Mouse (Mus musculus) kidney, adult 9 months (tissue): Measurements from ENCODE around the gene B3gnt8.

Source experiments
- DNase-seq: peaks from one replicate; pipeline ENCODE4 v3.0.0; 2022

The B3gnt8 gene

GRCm38 (mm10) chr7:25626509-25627430 is at the start of gene B3gnt8:
TSS of gene B3gnt8 (plus strand) at chr7:25626654.
- DNase-seq = no peak

DNA sequence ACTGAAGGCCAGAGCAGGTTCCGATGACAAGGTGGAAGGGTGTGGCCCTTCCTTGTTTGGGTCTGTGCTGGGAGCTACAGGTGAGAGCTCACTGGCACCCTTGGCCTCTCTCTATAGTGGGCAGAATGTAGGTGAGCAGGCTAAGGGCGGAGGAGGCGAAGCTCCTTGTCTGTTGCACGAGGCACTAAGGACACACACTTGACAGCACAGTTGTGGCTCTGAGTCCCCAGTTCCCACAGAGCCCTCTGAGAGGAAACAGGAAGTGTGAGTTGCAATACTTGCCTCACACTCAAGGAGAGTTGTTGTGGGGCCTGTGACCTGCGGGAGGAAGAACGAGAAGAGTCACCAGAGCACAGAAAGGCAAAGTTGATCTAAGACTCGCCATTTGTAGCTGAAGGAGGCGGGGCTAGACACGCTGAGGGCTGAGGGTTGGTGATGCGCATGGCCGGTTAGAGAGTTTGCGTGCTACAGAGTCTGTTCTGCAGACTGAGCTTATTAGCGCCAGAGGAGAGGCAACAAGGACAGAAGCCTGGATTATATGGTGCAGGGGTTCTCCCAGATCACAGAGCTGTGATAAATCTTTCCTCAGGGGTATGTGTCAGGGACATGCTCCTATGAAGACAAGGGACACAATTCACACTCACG is 49.5 kb upstream of the B3gnt8 start:
- peak; percentile 55 for DNase-seq

DNA sequence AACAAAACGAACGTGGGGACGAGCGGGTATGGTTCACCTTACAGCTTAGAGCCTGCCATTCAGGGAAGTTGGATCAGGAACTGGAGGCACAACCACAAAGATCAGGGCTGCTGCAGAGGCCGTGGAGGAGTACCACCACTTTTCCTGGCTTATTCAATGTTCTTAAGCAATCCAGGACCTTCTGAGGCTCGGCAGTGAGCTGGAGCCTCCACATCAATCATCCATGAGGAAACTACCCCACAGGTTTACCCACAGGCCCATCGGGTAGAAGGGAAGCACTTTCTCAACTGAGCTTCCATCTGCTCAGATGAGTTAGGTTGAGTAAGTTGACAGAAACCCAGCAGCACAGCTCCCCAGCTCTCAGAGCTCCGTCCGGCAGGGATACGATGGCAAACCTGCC is 47.0 kb upstream of the B3gnt8 start:
- no peak for DNase-seq

GRCm38 (mm10) chr7:25582301-25582810 is 44.1 kb upstream of the B3gnt8 start:
- no peak for DNase-seq

- no peak for DNase-seq
Measured at GRCm38 (mm10) chr7:25584651-25585050, 41.8 kb upstream of the B3gnt8 start.

GRCm38 (mm10) chr7:25585351-25586204 is 40.9 kb upstream of the B3gnt8 start:
- DNase-seq = no peak

DNA sequence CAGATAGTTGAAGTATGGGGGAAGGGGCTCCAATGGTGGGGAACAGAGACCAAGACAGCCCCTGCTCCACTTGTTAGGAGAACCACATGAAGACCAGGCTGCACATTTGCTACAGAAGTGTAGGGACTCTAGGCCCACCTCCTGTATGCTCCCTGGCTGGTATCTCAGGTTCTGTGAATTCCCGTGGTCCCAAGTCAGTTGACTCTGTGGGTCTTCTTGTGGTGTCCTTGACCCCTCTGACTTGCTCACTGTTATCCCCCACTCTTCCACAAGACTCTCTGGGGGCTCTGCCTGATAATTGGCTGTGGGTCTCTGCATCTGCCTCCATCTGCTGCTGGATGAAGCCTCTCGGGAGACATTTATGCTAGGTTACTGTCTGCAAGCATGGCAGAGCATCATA is 35.2 kb upstream of the B3gnt8 start:
- no peak for DNase-seq

DNA sequence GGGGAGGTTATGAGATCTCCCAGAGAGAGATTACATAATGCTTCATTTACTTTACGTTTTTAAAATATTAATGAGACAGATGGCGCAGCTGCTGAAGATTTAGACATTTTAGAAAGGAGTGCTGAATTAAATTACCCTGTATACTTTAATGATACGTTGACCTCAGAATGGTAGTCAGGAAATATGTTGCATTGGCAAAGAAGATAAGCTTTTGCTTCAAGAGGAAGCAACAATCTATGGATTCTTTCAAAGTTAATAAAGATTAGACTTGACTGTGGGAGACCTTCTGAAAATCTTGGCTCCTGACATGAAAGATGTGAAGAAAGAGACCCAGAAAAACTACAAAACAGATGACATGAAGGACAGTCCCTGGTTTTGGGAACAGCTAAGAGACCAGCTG is 32.6 kb upstream of the B3gnt8 start:
- no peak for DNase-seq

DNA sequence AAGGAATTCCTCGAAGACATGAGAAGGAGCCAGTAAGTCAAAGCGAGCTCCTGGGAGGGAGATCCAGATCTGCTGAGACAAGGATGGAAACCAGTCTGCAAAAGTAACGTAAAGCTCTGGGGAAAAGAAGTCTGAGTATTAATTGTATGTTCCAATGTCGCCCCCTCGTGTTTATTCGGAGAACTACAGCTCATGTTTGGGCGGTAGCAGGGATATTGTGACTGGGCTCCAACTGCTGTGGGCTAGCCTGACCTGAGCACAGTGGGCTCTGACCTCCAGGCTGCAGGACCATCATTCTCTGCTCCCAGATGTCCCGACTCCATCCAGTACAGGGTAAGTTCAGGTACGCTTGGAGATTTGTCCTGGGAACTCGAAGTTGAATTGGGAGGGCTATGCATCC is 26.8 kb upstream of the B3gnt8 start:
- peak; percentile 85 for DNase-seq

GRCm38 (mm10) chr7:25600666-25601065 is 25.8 kb upstream of the B3gnt8 start:
- no peak for DNase-seq

- DNase-seq = no peak
Measured at GRCm38 (mm10) chr7:25601346-25601745, 25.1 kb upstream of the B3gnt8 start.

DNA sequence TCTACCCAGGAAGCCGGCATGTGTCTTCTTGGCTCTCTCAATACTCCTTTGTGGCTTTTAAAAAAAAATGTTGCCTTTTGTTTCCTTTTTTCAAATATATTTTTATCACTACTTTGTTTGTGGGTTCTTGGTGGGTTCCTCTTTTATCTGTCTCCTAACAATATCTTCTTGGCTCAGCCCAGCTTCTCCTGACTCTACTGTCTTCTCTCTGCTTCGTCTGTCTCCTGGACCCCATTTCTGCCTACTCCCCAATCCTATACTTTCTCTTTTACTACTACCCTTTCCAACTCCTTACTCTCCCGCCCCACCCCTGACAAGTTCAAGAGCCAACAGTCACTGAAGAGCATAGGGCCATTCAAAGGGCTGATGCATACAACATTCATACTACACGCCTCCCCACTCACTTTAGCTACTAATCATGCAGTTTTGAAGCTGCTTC is 19.8 kb upstream of the B3gnt8 start:
- DNase-seq = no peak

- DNase-seq = peak; percentile 93
Measured at GRCm38 (mm10) chr7:25607196-25607595, 19.3 kb upstream of the B3gnt8 start.

- no peak for DNase-seq
Measured at GRCm38 (mm10) chr7:25610056-25610455, 16.4 kb upstream of the B3gnt8 start.

DNA sequence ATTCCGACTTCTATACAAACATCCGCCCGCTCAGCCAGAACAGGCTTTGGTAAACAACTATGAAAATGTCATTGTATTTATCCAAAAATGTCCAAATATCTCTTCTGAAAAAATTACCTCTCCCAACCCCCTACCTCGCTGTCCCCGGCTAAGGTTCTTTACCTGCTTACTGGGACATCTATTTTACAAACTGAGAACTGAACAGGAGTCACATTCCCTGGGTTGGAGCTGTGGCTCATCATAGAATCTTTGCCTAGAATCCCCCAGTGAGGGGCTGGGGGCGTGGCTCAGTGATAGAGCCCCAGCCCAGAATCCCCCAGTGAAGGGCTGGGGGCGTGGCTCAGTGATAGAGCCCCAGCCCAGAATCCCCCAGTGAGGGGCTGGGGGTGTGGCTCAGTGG is 15.0 kb upstream of the B3gnt8 start:
- DNase-seq = no peak

GRCm38 (mm10) chr7:25614086-25614485 is 12.4 kb upstream of the B3gnt8 start:
- no peak for DNase-seq

DNA sequence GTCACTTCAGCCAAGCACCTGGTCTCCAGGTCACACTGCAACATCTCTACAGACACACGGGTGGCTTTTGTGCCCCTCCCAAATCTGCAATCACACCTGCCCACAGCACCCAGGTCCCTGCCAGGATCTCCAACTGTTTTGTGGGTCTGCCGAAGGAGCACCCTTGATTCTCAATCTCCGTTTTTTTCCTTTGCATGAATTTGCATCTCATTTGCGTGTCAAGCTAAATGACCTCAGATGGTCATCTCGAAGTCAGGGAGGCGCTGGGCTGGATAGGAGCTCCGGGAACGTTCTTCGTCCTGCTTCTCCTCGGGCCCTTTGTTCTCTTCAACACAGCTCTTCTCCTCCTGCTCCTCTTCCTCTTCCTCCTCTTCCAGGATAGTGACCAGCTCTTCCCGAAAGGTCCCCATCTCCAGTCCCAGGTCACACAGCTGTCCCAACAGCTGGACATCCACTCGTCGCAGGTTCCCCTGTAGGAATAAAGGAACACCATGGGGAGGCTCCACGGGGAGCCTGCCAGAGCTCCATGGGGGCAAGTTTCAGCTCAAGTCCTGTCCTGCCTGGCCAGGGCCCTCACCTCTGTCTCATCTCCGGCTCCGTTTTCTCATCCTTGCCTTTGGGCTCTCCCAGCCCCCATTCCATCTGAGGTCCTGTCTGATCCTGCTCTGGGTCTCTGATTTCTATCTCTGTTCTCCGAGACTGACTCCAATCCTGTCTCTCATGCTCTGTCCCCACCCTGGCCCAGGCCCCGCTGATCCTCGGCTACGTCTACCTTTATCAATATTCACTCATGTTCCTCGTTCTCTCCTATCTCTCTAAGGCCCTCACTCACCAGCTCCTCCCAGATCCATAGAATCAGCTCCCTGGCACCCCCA is 11.4 kb upstream of the B3gnt8 start:
- DNase-seq = peak; percentile 74

- DNase-seq = peak; percentile 94
Measured at GRCm38 (mm10) chr7:25615706-25616011, 10.8 kb upstream of the B3gnt8 start, which contains the start of gene Erich4. TSS of gene Erich4 (minus strand) at chr7:25615892.

GRCm38 (mm10) chr7:25617376-25618160 is 8.9 kb upstream of the B3gnt8 start:
- DNase-seq = no peak

- DNase-seq = peak; percentile 97
Measured at GRCm38 (mm10) chr7:25618865-25619721, 7.4 kb upstream of the B3gnt8 start, which contains the start of gene Dmac2. TSS of gene Dmac2 (plus strand) at chr7:25619414.
